22 mouse cellular contexts compared by ENCODE assay signal in genomic region chr2:73306006-73306405, GRCm38 (mm10). TPM values are rescaled to one million over a fixed set of nuclear protein-coding genes. Genes with fewer than 3 reads are reported as not detected.
DNase-seq lines count a peak whose midpoint lies in the region; ATAC-seq and TF ChIP-seq lines count a peak whose summit lies in the region.
"Had no signal": no experiment of that assay in that cellular context is flagged by ENCODE, and none has a peak within 500 bp of the region (broad histone marks: within the 10 kb centered on the region; RNA-seq: fewer than 3 reads in every experiment).

No protein-coding gene starts in this region.

- no peak overlapping the region for H3K4me2 ChIP-seq in kidney, embryonic 15.5 days
- H3K4me2 ChIP-seq in kidney, embryonic 14.5 days (replicated peaks; ENCODE audit: low read depth, low read length): no peak overlapping the region
- no peak overlapping the region for H3K4me2 ChIP-seq in kidney, embryonic 16.5 days (replicated peaks; ENCODE audit: low read depth, low read length)

- no peak overlapping the region for H3K9ac ChIP-seq in kidney, embryonic 15.5 days
- no peak overlapping the region for H3K9ac ChIP-seq in kidney, embryonic 14.5 days (ENCODE audit: low read depth, low read length)
- no peak overlapping the region for H3K9ac ChIP-seq in kidney, embryonic 16.5 days (replicated peaks; ENCODE audit: low read length)

- H3K27ac ChIP-seq in kidney, adult 2 months (ENCODE audit: insufficient read depth, low read depth, low read length): no peak overlapping the region
- H3K27ac ChIP-seq in kidney, embryonic 15.5 days: no peak overlapping the region
- no peak overlapping the region for H3K27ac ChIP-seq in kidney, embryonic 14.5 days (ENCODE audit: low read depth, low read length)
- H3K27ac ChIP-seq in kidney, embryonic 16.5 days (ENCODE audit: low read length): no peak overlapping the region

- peak; percentile 61 for DNase-seq in kidney, adult 2 months
- DNase-seq in kidney, adult 9 months: peak; percentile 53
- DNase-seq in kidney, postnatal 10 days: no peak
- DNase-seq in kidney, postnatal 25 days: peak; percentile 31 to 59
- peak; percentile 37 to 43 for DNase-seq in kidney, postnatal 36 days
- DNase-seq: adrenal gland, adult 2 months; adrenal gland, adult 8-10 months; adrenal gland, postnatal 10 days; adrenal gland, postnatal 14 days; adrenal gland, postnatal 25 days; adrenal gland, postnatal 36 days; B cell, adult 2 months; cerebellum, adult 11 months; cerebellum, adult 11-12 months had no signal

- no peaks in the 10 kb centered on the region for H3K27me3 ChIP-seq in kidney, adult 2 months (replicated peaks; ENCODE audit: control insufficient read depth, insufficient read depth, low read length)
- H3K27me3 ChIP-seq in kidney, embryonic 15.5 days: no peaks in the 10 kb centered on the region
- H3K27me3 ChIP-seq in kidney, embryonic 14.5 days (ENCODE audit: control insufficient read depth, insufficient read depth, low read length): no peaks in the 10 kb centered on the region
- no peaks in the 10 kb centered on the region for H3K27me3 ChIP-seq in kidney, embryonic 16.5 days (ENCODE audit: insufficient read depth, low read length)
- H3K27me3 ChIP-seq: CH12.LX, Patski had no signal

- no peak for ATAC-seq in kidney, embryonic 15.5 days (replicated peaks; ENCODE audit: low FRiP score)
- ATAC-seq in kidney, embryonic 14.5 days (ENCODE audit: low FRiP score, low TSS enrichment): no peak
- no peak for ATAC-seq in kidney, embryonic 16.5 days (ENCODE audit: low FRiP score, low TSS enrichment)
- ATAC-seq: activated CD4-positive, CD25-positive, alpha-beta regulatory T cell, adult 4 months; CD4-positive, CD25-positive, alpha-beta regulatory T cell, adult 4 months; Patski had no signal

- H3K9me3 ChIP-seq in kidney, embryonic 15.5 days (replicated peaks): no peaks in the 10 kb centered on the region
- no peaks in the 10 kb centered on the region for H3K9me3 ChIP-seq in kidney, embryonic 14.5 days (ENCODE audit: control insufficient read depth, low read length)
- no peaks in the 10 kb centered on the region for H3K9me3 ChIP-seq in kidney, embryonic 16.5 days (ENCODE audit: low read length)
- H3K9me3 ChIP-seq: G1E had no signal

- no peaks in the 10 kb centered on the region; the same call in 1 of the 2 replicates for H3K4me1 ChIP-seq in kidney, adult 2 months (ENCODE audit: control insufficient read depth, insufficient read depth, low read length)
- H3K4me1 ChIP-seq in kidney, embryonic 15.5 days: peaks cover 4% of the 10 kb centered on the region
- no peaks in the 10 kb centered on the region for H3K4me1 ChIP-seq in kidney, embryonic 14.5 days (ENCODE audit: control insufficient read depth, insufficient read depth, low read length)
- no peaks in the 10 kb centered on the region; the same call in 1 of the 2 replicates for H3K4me1 ChIP-seq in kidney, embryonic 16.5 days (ENCODE audit: insufficient read depth, low read length)

- WGBS in kidney, adult 2 months: 51% methylated on average over 7 of the region's 7 CpGs
- WGBS in kidney, embryonic 15.5 days: 57% methylated on average over 7 of the region's 7 CpGs
- 62% methylated on average over 7 of the region's 7 CpGs for WGBS in kidney, embryonic 14.5 days
- 59% methylated on average over 7 of the region's 7 CpGs for WGBS in kidney, embryonic 16.5 days

- peaks cover 9% of the 10 kb centered on the region for H3K36me3 ChIP-seq in kidney, adult 2 months (ENCODE audit: control insufficient read depth, insufficient read depth, low read length)
- H3K36me3 ChIP-seq in kidney, embryonic 15.5 days: peaks cover 83% of the 10 kb centered on the region
- H3K36me3 ChIP-seq in kidney, embryonic 14.5 days (ENCODE audit: control insufficient read depth, insufficient read depth, low read length): peaks cover 69% of the 10 kb centered on the region
- H3K36me3 ChIP-seq in kidney, embryonic 16.5 days (ENCODE audit: insufficient read depth, low read length): peaks cover 50% of the 10 kb centered on the region

- TF ChIP-seq POLR2A in kidney, adult 2 months (IDR thresholded peaks at IDR 0.05; ENCODE audit: low read depth, low read length): no peak

- no peak overlapping the region for H3K4me3 ChIP-seq in kidney, adult 2 months (ENCODE audit: insufficient read depth, low read depth, low read length)
- H3K4me3 ChIP-seq in kidney, embryonic 15.5 days (replicated peaks): no peak overlapping the region
- no peak overlapping the region for H3K4me3 ChIP-seq in kidney, embryonic 14.5 days (ENCODE audit: low read length)
- H3K4me3 ChIP-seq in kidney, embryonic 16.5 days (ENCODE audit: low read length): no peak overlapping the region

- no peak for TF ChIP-seq CTCF in kidney, adult 2 months (conservative IDR thresholded peaks at IDR 0.05; ENCODE audit: insufficient read depth, insufficient read length, low read depth, low read length)

RNA-seq across cellular contexts. Expression of gene Scrn3, which starts 6.4 kb away (rescaled TPM):
- polyA plus RNA-seq in kidney, adult 2 months (2012; rRNA removed): 14.7 and 18.1 TPM in 2 replicates
- polyA plus RNA-seq in kidney, embryonic 15.5 days (2015; fragmentation: Nextera tagmentation; extraction: Ambion mirVana): 18.5 TPM in 2 replicates
- 9.8 and 14.5 TPM in 2 replicates for polyA plus RNA-seq in kidney, embryonic 14.5 days (2014; fragmentation: Nextera tagmentation; extraction: Ambion mirVana)
- polyA plus RNA-seq in kidney, embryonic 16.5 days (2015; fragmentation: Nextera tagmentation; extraction: Ambion mirVana): 19.2 and 19.3 TPM in 2 replicates

RNA-seq across cellular contexts. Expression of gene Cir1, which starts 6.5 kb away (rescaled TPM):
- 3.8 and 5.5 TPM in 2 replicates for polyA plus RNA-seq in kidney, adult 2 months (2012; rRNA removed)
- polyA plus RNA-seq in kidney, embryonic 15.5 days (2015; fragmentation: Nextera tagmentation; extraction: Ambion mirVana): 24.5 and 25.8 TPM in 2 replicates
- polyA plus RNA-seq in kidney, embryonic 14.5 days (2014; fragmentation: Nextera tagmentation; extraction: Ambion mirVana): 24.1 and 31.8 TPM in 2 replicates
- 20.5 and 20.7 TPM in 2 replicates for polyA plus RNA-seq in kidney, embryonic 16.5 days (2015; fragmentation: Nextera tagmentation; extraction: Ambion mirVana)

RNA-seq across cellular contexts. Expression of gene Sp9, which starts 34.3 kb away (rescaled TPM):
- not detected in 2 replicates for polyA plus RNA-seq in kidney, adult 2 months (2012; rRNA removed)
- polyA plus RNA-seq in kidney, embryonic 15.5 days (2015; fragmentation: Nextera tagmentation; extraction: Ambion mirVana): 0.06 TPM in 1 of 2 replicates, not detected in the other
- 0.11 and 0.19 TPM in 2 replicates for polyA plus RNA-seq in kidney, embryonic 14.5 days (2014; fragmentation: Nextera tagmentation; extraction: Ambion mirVana)
- polyA plus RNA-seq in kidney, embryonic 16.5 days (2015; fragmentation: Nextera tagmentation; extraction: Ambion mirVana): not detected in 2 replicates
- polyA plus RNA-seq: activated CD4-positive, CD25-positive, alpha-beta regulatory T cell, adult 4 months; adrenal gland, adult 2 months; CD4-positive, CD25-positive, alpha-beta regulatory T cell, adult 4 months; Patski had no signal
